ENCODE assay signal across 8 mouse cellular contexts in the genomic region with DNA sequence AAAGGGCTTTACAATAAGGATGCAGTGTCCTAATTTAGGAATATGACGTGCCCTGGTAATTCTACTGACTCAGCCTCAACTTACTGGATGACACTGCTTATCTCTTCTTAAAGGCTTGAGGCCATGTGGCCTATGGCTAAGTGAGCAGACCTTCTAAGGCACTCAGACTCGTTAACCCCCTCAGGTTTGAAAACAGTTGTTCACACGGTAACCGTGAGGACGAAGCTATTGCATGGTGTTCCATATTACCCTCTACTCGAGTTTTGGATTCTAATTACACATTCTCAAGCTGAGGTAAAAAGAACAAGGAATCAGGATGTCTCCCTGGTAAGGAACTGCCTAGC. TPM values are rescaled to one million over a fixed set of nuclear protein-coding genes. Genes with fewer than 3 reads are reported as not detected.
DNase-seq lines count a peak whose midpoint lies in the region; ATAC-seq and TF ChIP-seq lines count a peak whose summit lies in the region.

No protein-coding gene starts in this region.

- peak; percentile 34 for ATAC-seq in hindbrain, embryonic 11.5 days (ENCODE audit: low FRiP score)
- peak; percentile 60 for ATAC-seq in midbrain, embryonic 12.5 days (ENCODE audit: low FRiP score, low read depth)

- peak overlapping the region; percentile 99 for H3K27ac ChIP-seq in layer of hippocampus, adult 2 months
- H3K27ac ChIP-seq in hindbrain, embryonic 11.5 days (ENCODE audit: low read depth, low read length): peak overlapping the region; percentile 96
- H3K27ac ChIP-seq in midbrain, embryonic 12.5 days (replicated peaks): peak overlapping the region; percentile 97

- H3K27me3 ChIP-seq in hindbrain, embryonic 11.5 days (ENCODE audit: control insufficient read depth, insufficient read depth, low read length): no peaks in the 10 kb centered on the region
- no peaks in the 10 kb centered on the region for H3K27me3 ChIP-seq in midbrain, embryonic 12.5 days

- H3K4me1 ChIP-seq in hindbrain, embryonic 11.5 days (replicated peaks; ENCODE audit: control insufficient read depth, insufficient read depth, low read length): peaks cover 9% of the 10 kb centered on the region
- H3K4me1 ChIP-seq in midbrain, embryonic 12.5 days: peaks cover 24% of the 10 kb centered on the region

- peak overlapping the region; percentile 99 for H3K4me3 ChIP-seq in layer of hippocampus, adult 2 months
- H3K4me3 ChIP-seq in hindbrain, embryonic 11.5 days (ENCODE audit: low read depth, low read length): peak overlapping the region; percentile 89
- peak overlapping the region; percentile 87 for H3K4me3 ChIP-seq in midbrain, embryonic 12.5 days

- H3K9me3 ChIP-seq in hindbrain, embryonic 11.5 days (ENCODE audit: control insufficient read depth, low read length): no peaks in the 10 kb centered on the region
- H3K9me3 ChIP-seq in midbrain, embryonic 12.5 days: no peaks in the 10 kb centered on the region

- WGBS in hindbrain, embryonic 11.5 days: 17% methylated on average over 6 of the region's 6 CpGs
- 21% methylated on average over 6 of the region's 6 CpGs for WGBS in midbrain, embryonic 12.5 days

- DNase-seq in layer of hippocampus, adult 2 months (ENCODE audit: low spot score in 2 of 2): no peak
- DNase-seq in layer of hippocampus, postnatal 36 days: no peak
- DNase-seq in brain, adult 2 months (ENCODE audit: low read depth, low spot score): peak; percentile 20
- DNase-seq in hindbrain, embryonic 11.5 days (ENCODE audit: low spot score): no peak
- no peak for DNase-seq in left cerebral cortex, adult 8-10 months (ENCODE audit: low spot score in 2 of 2)
- no peak for DNase-seq in cerebellum, adult 8-10 months
- no peak for DNase-seq in spleen, adult 12 weeks (ENCODE audit: low spot score)

- H3K4me2 ChIP-seq in hindbrain, embryonic 11.5 days (replicated peaks; ENCODE audit: low read depth, low read length): peak overlapping the region; percentile 71
- peak overlapping the region; percentile 62 for H3K4me2 ChIP-seq in midbrain, embryonic 12.5 days (replicated peaks)

- peak overlapping the region; percentile 93 for H3K9ac ChIP-seq in hindbrain, embryonic 11.5 days (ENCODE audit: low read depth, low read length)
- H3K9ac ChIP-seq in midbrain, embryonic 12.5 days (replicated peaks): peak overlapping the region; percentile 93

- TF ChIP-seq CTCF in layer of hippocampus, adult 2 months (conservative IDR thresholded peaks at IDR 0.05): no peak

- H3K36me3 ChIP-seq in hindbrain, embryonic 11.5 days (ENCODE audit: control insufficient read depth, insufficient read depth, low read length): no peaks in the 10 kb centered on the region
- peaks cover 4% of the 10 kb centered on the region; the same call in 1 of the 2 replicates for H3K36me3 ChIP-seq in midbrain, embryonic 12.5 days

RNA-seq across cellular contexts. Expression of a gene that starts 0.6 kb away (rescaled TPM):
- total RNA-seq in layer of hippocampus, adult 2 months (2021): 100 to 1,000 TPM; 129 to 143 TPM
- total RNA-seq in layer of hippocampus, postnatal 36 days (2021): 100 to 1,000 TPM; 129 to 144 TPM
- 109 and 119 TPM in 2 replicates for polyA plus RNA-seq in hindbrain, embryonic 11.5 days (2014; fragmentation: Nextera tagmentation; extraction: Ambion mirVana)
- 76.0 and 85.0 TPM in 2 replicates for polyA plus RNA-seq in midbrain, embryonic 12.5 days (2016; fragmentation: Nextera tagmentation; extraction: Ambion mirVana)
- 100 to 1,000 TPM; 137 to 150 (median 140) TPM for total RNA-seq in left cerebral cortex, adult 8-10 months (2022)

RNA-seq across cellular contexts. Expression of a gene that starts 16.8 kb away (rescaled TPM):
- not detected for total RNA-seq in layer of hippocampus, adult 2 months (2021)
- not detected for total RNA-seq in layer of hippocampus, postnatal 36 days (2021)
- polyA plus RNA-seq in hindbrain, embryonic 11.5 days (2014; fragmentation: Nextera tagmentation; extraction: Ambion mirVana): not detected in 2 replicates
- polyA plus RNA-seq in midbrain, embryonic 12.5 days (2016; fragmentation: Nextera tagmentation; extraction: Ambion mirVana): not detected in 2 replicates
- not detected for total RNA-seq in left cerebral cortex, adult 8-10 months (2022)

RNA-seq across cellular contexts. Expression of a gene that starts 36.9 kb away (rescaled TPM):
- total RNA-seq in layer of hippocampus, adult 2 months (2021): 1 to 10 TPM; 8.2 to 9.3 TPM
- total RNA-seq in layer of hippocampus, postnatal 36 days (2021): 1 to 10 TPM; 8.0 to 8.2 TPM
- 27.4 and 28.5 TPM in 2 replicates for polyA plus RNA-seq in hindbrain, embryonic 11.5 days (2014; fragmentation: Nextera tagmentation; extraction: Ambion mirVana)
- 21.6 and 24.1 TPM in 2 replicates for polyA plus RNA-seq in midbrain, embryonic 12.5 days (2016; fragmentation: Nextera tagmentation; extraction: Ambion mirVana)
- total RNA-seq in left cerebral cortex, adult 8-10 months (2022): 10 to 100 TPM in 3 of 4 experiments, 1 to 10 TPM in 1; 9.0 to 11.0 (median 10.5) TPM
